Mouse (Mus musculus): ENCODE measurements at regions not wholly inside any gene's neighbourhood (a gene's known extent, or its start where the extent isn't known, plus 50 kb on each side); places are given as distances from the start of the nearest gene placed in this dataset.
"Not testable (repeated sequence)": the region's sequence is repeated elsewhere in the genome, so short reads cannot be mapped to it uniquely, and the experiment has no call there.

- DNase-seq (ENCODE audit: low spot score); H3K9me3 ChIP-seq; H3K36me3 ChIP-seq (replicated peaks); H3K4me1 ChIP-seq; H3K27ac ChIP-seq (replicated peaks); H3K27me3 ChIP-seq (replicated peaks; ENCODE audit: low read depth, poor library complexity, severe bottlenecking): not testable (repeated sequence)
- H3K4me3 ChIP-seq: peak overlapping the region; percentile 45
- WGBS: 2% methylated on average over 49 of the region's 49 CpGs
Observed at GRCm38 (mm10) chr4:145774241-145774761, 94.3 kb upstream of the Zfp986 start.

DNA sequence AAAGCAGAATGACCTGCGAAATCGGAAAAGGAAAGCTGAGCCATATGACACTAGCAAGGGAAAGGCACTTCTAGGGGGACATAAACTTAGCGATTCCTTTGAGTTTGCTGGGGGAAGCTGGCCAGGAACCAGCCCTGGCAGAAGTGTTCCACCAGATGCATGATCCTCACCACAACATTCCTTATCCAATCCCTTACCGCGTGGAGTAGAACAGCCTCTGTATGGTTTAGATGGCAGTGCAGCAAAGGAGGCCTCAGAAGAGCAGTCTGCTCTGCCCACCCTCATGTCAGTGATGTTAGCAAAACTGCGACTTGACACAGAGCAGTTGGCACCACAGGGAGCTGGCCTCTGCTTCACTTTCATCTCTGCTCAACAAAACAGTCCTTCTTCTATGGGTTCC, 93.7 kb upstream of the Zfp986 start:
- 51% methylated on average over 3 of the region's 6 CpGs for WGBS
- not testable (repeated sequence) for H3K4me3 ChIP-seq; H3K9me3 ChIP-seq; DNase-seq (ENCODE audit: low spot score); H3K4me1 ChIP-seq; H3K27ac ChIP-seq (replicated peaks); H3K36me3 ChIP-seq (replicated peaks); H3K27me3 ChIP-seq (replicated peaks; ENCODE audit: low read depth, poor library complexity, severe bottlenecking)

DNA sequence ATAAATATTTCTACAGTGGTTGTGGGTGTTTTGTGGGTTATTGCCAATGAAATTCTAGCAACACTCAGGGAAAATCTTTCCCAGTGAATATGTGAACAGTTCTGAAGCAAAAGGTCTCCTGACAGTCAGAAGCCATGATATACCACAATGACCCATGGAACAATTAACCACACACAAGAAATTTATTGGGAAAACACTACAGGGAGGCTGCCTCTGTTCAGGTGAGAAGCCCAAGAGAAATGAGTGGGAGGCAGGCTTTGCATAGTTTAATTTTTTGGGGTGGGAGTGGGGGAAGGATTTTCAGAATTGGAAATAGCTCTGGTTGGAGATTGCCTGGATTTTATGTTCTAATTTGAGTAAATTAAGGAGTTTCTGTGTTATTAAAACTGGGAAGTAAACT, 92.1 kb upstream of the Zfp986 start:
- not testable (repeated sequence) for H3K36me3 ChIP-seq (replicated peaks); H3K27me3 ChIP-seq (replicated peaks; ENCODE audit: low read depth, poor library complexity, severe bottlenecking); H3K4me3 ChIP-seq; DNase-seq (ENCODE audit: low spot score); H3K9me3 ChIP-seq; H3K4me1 ChIP-seq; H3K27ac ChIP-seq (replicated peaks)

DNA sequence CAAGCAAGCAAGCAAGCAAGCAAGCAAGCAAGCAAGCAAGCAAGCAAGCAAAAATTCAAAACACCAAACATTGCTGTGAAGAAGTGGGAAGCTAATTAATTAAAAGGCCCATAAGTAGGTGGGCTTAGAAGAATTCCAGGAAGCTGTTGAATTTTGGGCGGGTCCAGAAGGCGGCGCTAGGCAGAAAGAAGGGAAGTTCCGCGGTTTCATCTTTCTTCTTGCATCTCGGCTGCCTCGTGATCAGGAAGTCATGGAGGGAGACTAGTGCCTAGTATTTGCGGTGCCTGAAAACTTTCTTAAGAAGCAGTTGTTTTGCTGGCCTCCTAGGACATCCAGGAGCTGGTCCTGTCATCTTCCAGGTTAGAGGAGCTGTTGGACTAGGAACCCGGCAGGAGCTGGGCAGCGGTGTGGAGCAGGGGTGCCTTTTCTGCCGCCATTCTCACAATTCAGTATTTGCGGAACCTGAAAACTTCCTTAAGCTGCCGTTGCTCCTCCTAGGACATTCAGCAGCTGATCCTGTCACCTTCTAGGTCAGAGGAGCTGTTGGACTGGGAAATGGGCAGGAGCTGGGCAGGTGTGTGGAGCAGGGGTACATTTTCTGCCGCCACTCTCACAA, 87.2 kb upstream of the Zfp986 start:
- H3K9me3 ChIP-seq; H3K27me3 ChIP-seq (replicated peaks; ENCODE audit: low read depth, poor library complexity, severe bottlenecking); H3K4me3 ChIP-seq; H3K4me1 ChIP-seq; H3K36me3 ChIP-seq (replicated peaks); DNase-seq (ENCODE audit: low spot score); H3K27ac ChIP-seq (replicated peaks): not testable (repeated sequence)
- WGBS: no CpG with 5 or more reads among the region's 14 CpGs

GRCm38 (mm10) chr4:145814674-145815073, 53.9 kb upstream of the Zfp986 start:
- not testable (repeated sequence) for H3K27ac ChIP-seq (replicated peaks); H3K36me3 ChIP-seq (replicated peaks)
- WGBS: no CpG with 5 or more reads among the region's 4 CpGs

More at GRCm38 (mm10) chr4:145814674-145815073, 53.9 kb upstream of the Zfp986 start:
- H3K27me3 ChIP-seq (replicated peaks; ENCODE audit: low read depth, poor library complexity, severe bottlenecking); DNase-seq (ENCODE audit: low spot score); H3K4me1 ChIP-seq; H3K4me3 ChIP-seq; H3K9me3 ChIP-seq: not testable (repeated sequence)

All from embryonic facial prominence, embryonic 10.5 days (tissue).